Mouse (Mus musculus) ovary, postnatal 14 days (tissue): ENCODE data around the gene Fcrl6.

ENCODE experiments used
- DNase-seq: peaks from one replicate; pipeline ENCODE4 v3.0.0; 2022; ENCODE audit warnings: low spot score

Gene Fcrl6

DNA sequence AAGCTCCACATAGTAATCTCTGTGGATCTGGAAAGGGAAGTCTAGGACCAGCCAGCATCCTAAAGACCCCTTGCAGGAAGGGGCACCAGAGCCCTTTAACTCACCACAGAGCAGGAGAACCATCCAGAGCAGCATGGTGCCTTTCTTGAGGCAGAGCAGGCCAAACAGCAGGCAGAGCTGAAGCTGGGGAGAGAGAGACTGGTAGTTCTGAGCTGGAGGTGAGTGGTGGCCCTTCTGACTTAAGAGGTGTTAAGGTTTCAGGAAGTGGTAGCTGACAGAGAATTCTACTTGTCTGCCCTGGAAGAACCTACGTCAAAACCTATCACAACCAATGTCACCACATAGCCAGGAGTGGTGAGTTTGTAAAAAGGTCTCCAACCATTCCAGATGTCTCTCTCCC lies at the start of gene Fcrl6:
TSS of gene Fcrl6 (minus strand) at position 226 of the 400 bp plus-strand sequence.
- DNase-seq = no peak

DNA sequence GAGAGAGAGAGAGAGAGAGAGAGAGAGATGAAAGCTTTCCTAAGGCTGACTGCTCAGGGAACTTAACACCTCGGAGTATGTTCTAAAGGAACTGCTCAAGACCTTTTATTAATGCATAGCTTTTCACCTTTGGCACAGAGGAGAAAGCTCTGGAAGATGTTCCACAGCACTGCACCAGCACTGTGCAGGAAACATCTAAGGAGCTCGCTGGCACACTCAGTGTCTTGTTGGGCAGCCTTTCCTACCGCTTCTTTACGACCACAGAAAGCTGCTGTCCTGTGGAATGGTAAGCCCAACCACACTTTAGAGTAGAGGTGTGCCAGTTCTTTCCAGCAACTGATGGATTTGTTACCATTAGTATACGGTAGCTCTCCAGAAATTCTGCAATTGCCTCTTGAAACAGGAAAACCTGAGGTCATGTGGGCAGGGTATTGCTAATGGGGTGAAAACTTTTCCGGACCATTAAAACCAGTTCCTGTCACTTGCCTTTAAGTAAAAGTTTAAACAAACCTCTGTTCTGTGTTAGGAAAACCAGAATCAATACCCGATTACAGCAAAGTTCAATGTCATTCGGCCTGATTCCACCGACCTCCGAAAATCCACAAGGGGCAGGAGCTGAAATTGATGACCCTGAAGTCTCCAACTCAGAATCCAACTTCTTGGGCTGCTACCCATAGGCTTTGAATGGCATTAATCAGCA lies 49.1 kb upstream of the Fcrl6 start:
- no peak for DNase-seq

DNA sequence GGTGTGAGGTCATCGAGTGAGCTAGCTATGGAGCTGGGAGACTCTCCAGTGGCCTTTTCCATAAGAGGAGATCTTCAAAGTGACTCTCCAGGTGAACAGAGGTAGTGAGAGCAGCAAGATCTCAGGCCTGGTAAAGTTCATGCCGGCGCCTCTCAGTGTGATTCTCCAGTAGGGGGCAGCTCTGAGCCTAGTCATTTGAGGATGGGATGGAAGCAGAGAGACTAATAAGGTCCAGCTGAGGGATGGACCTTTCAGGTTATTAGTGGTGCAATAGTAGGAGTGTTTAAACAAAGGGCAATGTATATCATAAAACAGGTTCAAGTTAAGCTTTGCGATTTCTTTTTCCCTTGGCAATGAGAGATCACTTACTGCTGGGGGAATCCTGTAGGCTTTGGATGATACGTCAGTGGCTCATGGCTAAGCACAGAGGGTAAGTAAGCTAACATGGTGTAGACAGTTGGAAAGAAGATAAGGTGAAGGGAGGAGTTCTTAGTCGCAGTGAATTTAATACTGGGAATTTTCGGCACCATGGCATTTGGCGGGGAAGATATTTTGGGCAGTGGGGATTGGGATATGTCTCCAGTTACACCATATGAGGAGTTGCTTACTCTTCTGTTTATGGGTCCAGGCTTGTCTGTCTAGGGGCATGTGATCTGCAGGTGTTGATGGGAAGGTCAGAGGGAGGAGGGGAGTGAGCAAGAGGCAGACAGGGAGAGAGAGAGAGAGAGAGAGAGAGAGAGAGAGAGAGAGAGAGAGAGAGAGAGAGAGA lies 48.4 kb upstream of the Fcrl6 start:
- DNase-seq = no peak

- DNase-seq = no peak
Observed at GRCm38 (mm10) chr1:172649396-172649795, 47.0 kb upstream of the Fcrl6 start.

GRCm38 (mm10) chr1:172647236-172647635 lies 44.9 kb upstream of the Fcrl6 start:
- no peak for DNase-seq

GRCm38 (mm10) chr1:172638781-172639180 lies 36.4 kb upstream of the Fcrl6 start:
- no peak for DNase-seq

DNA sequence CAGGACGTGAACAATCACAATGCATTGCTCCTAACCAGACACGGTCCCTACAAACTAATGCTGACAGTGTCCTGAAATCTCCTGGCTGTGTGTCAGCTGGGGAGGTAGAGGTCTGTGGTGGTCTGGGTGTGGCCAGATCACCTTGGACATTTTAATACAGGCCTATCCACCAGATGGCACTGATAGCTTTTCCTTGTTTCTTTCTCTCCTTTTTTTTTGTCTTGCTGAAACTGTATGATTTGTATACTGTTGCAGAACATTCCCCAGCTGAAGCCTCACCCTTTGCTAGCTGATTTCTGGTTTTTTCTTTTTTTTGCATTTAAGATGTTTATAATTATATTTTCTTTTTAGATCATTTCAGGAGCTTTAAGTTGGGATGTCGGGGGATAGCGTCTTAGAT lies 35.5 kb upstream of the Fcrl6 start:
- DNase-seq = no peak

- no peak for DNase-seq
Observed at GRCm38 (mm10) chr1:172636266-172636665, 33.9 kb upstream of the Fcrl6 start.

- DNase-seq = no peak
Observed at GRCm38 (mm10) chr1:172635258-172635657, 32.9 kb upstream of the Fcrl6 start.

- DNase-seq = no peak
Observed at GRCm38 (mm10) chr1:172634136-172634535, 31.8 kb upstream of the Fcrl6 start.

- DNase-seq = peak; percentile 91
Observed at GRCm38 (mm10) chr1:172632451-172633326, 30.3 kb upstream of the Fcrl6 start, which contains the start of gene Dusp23. Gene Dusp23, minus strand, starts transcription at chr1:172632962.

- no peak for DNase-seq
Observed at GRCm38 (mm10) chr1:172631721-172632120, 29.4 kb upstream of the Fcrl6 start.

DNA sequence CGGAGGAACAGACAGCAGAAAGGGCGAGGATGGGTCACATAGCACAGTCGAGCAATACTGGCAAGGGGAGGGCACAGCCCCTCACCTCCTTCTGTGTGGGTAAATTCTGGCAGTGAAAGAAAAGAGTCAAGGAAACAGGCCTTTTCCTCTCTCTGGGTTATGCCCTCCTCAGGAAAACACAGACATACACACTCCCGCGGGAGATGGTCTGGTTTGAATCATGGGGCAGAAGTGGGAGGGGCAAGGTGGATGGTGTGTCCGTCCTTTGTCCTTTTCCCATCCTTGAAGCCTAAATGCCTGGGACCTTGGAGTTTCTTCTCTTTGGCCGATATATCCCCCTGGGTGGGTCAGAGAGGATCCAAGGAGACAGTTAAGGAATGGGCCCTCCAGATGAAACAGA lies 27.5 kb upstream of the Fcrl6 start:
- no peak for DNase-seq

DNA sequence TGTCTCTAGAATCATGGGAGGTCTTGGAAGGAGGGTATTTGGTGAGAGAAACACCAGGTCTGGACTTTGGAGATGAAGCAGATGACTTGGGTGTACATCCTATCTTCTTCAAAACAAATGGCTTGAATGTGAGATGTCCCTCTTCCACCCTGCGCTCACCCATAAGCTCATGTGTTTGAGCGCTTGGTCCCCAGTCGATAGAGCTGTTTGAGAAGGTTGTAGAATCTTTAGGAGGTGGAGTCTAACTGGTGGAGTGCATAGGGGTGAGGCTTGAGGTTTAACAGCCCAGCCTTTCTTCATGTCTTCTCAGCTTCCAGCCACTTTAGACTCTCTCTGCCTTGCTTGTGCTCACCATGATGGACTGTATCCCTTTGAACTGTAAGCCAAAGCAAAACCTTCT lies 24.0 kb upstream of the Fcrl6 start:
- DNase-seq = no peak

DNA sequence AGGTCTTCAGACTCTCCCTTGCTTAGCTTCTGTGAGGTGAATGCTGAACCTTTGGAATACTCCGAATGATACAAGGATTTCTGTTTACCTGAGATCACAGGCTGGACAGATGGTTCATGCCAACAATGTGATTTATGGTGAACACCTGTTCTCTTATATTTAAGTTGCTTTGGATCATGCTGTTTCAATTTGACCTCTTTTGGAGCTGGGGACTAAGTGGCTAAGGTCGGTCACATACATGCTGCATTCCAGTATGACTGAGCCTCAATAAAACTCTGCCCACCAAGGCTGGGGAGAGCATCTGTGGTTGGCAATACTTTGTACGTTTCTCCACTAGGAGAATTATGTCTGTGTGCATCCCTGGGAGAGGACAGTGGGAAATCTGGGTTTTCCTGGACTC lies 21.7 kb upstream of the Fcrl6 start:
- no peak for DNase-seq

GRCm38 (mm10) chr1:172623599-172623998 lies 21.2 kb upstream of the Fcrl6 start:
- no peak for DNase-seq

DNA sequence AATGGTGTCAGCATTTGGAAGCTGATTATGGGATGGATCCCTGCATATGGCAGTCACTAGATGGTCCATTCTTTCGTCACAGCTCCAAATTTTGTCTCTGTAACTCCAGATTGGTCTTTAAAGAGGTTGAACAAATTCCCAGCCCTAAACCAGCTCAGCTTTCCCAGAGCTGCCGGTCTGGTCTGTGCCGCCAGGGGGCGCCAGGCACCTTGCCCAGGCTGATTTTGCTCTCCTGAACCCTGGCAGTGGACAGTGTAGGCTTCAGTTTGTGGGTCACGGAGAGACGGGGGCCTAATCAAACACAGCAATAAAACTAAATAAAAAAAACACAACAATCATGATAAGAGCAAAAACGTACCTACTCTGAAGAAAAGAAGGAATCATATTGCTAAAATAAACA lies 16.9 kb upstream of the Fcrl6 start:
- DNase-seq = peak; percentile 69

GRCm38 (mm10) chr1:172618141-172618540 lies 15.8 kb upstream of the Fcrl6 start:
- no peak for DNase-seq

DNA sequence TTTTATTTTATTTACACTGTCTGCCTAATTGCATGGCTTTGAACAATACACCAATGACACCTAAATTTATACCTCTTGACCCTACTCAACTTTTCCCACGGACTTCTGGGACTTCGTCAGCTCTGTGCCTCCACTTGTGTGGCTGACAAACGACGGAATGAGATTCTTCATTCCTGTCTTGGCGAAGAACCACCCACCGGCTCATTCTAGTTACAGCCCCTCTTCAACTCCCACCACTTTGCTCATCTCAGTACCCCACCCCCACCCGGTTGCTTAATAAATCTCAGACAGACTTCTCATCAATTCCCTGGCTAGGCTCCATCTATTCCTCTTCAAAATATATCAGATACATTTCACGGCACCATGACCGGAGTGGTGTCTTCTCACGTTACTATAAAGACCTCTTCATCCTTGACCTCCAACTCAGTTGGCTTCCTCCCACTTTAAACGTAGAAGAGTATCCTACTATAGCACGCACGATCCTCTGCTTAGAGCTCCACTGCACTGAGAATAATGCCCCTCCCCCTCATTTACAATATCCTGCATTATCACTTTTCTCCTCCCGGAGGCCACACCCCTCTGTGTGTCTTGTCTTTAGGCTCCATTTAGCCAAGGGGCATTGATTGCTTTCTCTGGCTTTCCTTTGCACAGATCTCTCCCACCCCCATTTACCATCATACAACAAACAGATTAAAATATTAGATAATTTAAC lies 15.2 kb upstream of the Fcrl6 start:
- DNase-seq = no peak

DNA sequence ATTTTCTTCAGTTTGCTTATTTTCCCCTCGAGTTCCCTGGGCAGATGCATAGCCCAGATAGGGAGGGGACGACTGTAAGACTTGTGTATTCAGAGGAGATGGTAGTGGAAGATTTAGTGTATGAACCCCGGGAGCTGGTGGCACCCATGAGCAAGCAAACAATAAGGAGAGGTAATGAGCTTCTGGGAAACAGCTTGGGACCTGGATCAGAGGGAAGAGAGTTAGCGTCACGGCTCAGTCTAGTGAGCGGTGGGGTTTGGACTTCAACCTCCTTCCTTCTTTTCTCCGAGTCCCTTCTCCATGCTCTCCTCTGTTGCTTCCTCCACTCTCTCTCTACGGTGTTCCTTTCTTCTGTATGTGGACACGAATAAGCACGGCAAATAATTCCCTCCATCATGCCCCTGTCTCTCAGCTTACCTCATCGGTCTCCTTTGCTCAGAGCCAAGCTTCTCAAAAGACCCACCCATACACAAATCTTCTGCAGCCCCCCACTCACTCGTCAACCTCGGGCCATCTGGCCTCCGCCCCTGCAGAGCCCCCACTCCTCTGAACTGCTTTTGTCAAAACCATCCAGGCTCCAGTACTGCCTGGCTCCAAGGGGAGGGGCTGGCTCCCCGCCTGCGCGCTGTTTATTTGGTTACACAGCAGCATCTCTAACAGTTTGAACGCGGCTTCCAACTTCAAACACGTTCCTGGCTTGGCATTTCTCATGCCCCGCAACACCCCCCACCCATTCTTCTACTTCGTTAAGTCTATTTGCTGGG lies 14.4 kb upstream of the Fcrl6 start:
- DNase-seq = no peak

DNA sequence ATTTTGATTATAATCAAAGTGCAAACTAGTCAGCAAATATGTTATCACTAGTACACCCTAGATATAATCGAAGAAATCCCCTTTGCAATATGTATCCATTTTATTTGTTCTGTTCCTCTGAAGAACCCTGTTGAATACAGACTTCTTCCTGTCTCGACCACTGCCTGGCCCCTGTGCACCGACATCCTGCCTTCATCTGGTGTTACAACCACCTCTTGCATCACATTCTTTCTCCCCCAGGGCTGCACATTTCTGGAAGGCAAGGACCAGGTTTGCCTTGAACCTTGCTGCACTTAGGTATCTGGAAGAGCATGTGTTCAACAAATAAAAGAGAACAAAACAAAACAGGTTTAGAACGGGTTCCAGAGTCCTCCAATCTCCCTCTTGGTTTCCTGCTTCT lies 13.1 kb upstream of the Fcrl6 start:
- DNase-seq = no peak
